Mouse (Mus musculus) hindbrain, embryonic 14.5 days (tissue): ENCODE measurements around the gene Miga1. TPM values are rescaled to one million over a fixed set of nuclear protein-coding genes. Genes with fewer than 3 reads are reported as not detected.
"Not testable (repeated sequence)": the region's sequence is repeated elsewhere in the genome, so short reads cannot be mapped to it uniquely, and the experiment has no call there.

ENCODE experiments used
- ATAC-seq: fragments of 200-750 bp; cut with Nextera tagmentation; 2 replicates; pipeline ENCODE4 v1.8.0; 2017; ENCODE audit warnings: moderate number of reproducible peaks, mild to moderate bottlenecking, moderate TSS enrichment, moderate library complexity; ENCODE audit not compliant: low FRiP score
- DNase-seq: peaks from one replicate; pipeline ENCODE4 v3.0.0-alpha.2; 2015; ENCODE audit warnings: low spot score
- H3K27ac ChIP-seq: fragments of 300-500 bp; sonication (generic); 2 replicates; pipeline ENCODE4 v1.5.1; 2014; ENCODE audit warnings: mild to moderate bottlenecking, moderate library complexity
- H3K27me3 ChIP-seq: fragments of 300-500 bp; sonication (generic); 2 replicates; pipeline ENCODE4 v1.6.1; 2014; ENCODE audit warnings: mild to moderate bottlenecking, low read length, mixed read lengths; ENCODE audit not compliant: control insufficient read depth, insufficient read depth
- H3K36me3 ChIP-seq: fragments of 300-500 bp; sonication (generic); replicated peaks from 2 replicates; pipeline ENCODE4 v1.6.1; 2014; ENCODE audit not compliant: control insufficient read depth, insufficient read depth
- H3K4me1 ChIP-seq: fragments of 300-500 bp; sonication (generic); replicated peaks from 2 replicates; pipeline ENCODE4 v1.6.1; 2014; ENCODE audit warnings: antibody characterized with exemption, low read length, mixed read lengths; ENCODE audit not compliant: control insufficient read depth, insufficient read depth
- H3K4me2 ChIP-seq: fragments of 300-500 bp; sonication (generic); replicated peaks from 2 replicates; pipeline ENCODE4 v1.6.1; 2014; ENCODE audit warnings: mild to moderate bottlenecking, moderate library complexity
- H3K4me3 ChIP-seq: fragments of 300-500 bp; sonication (generic); replicated peaks from 2 replicates; pipeline ENCODE4 v1.5.1; 2014; ENCODE audit warnings: mild to moderate bottlenecking, low read length
- H3K9ac ChIP-seq: fragments of 300-500 bp; sonication (generic); 2 replicates; pipeline ENCODE4 v1.6.1; 2014
- H3K9me3 ChIP-seq: fragments of 300-500 bp; sonication (generic); 2 replicates; pipeline ENCODE4 v1.6.1; 2016; ENCODE audit warnings: low read length; ENCODE audit not compliant: control insufficient read depth
- WGBS: fragments of 180-500 bp; shearing (Covaris S2); extraction: QIAGEN DNeasy Blood & Tissue Kit; methylation state at CpG from one replicate; pipeline ENCODE4 v1.1.7; 2014; 5-methylcytosine and 5-hydroxymethylcytosine counted together
- polyA plus RNA-seq: library from polyadenylated mRNA; unstranded; fragments of >200 nt; fragmentation: Nextera tagmentation; extraction: Ambion mirVana; gene quantifications from 2 replicates; pipeline ENCODE4 v1.2.1, GENCODE M21; 2014

The Miga1 gene
- polyA plus RNA-seq, 1 experiment from 2014 or later: 18.9 TPM

- H3K9me3 ChIP-seq: no peaks in the 10 kb centered on the region
- peak overlapping the region; percentile 67 for H3K9ac ChIP-seq
- H3K4me1 ChIP-seq: peaks cover 7% of the 10 kb centered on the region; the same call in 1 of the 2 replicates
- H3K36me3 ChIP-seq: no peaks in the 10 kb centered on the region
- no peak overlapping the region for H3K27ac ChIP-seq
- peaks cover 29% of the 10 kb centered on the region for H3K27me3 ChIP-seq
- ATAC-seq: peak; percentile 68
- peak overlapping the region; percentile 100 for H3K4me2 ChIP-seq
- WGBS: under 1% methylated on average over 59 of the region's 63 CpGs
- H3K4me3 ChIP-seq: peak overlapping the region; percentile 51
- peak; percentile 47 for DNase-seq
These were observed 74.7 kb downstream of the Miga1 start for GRCm38 (mm10) chr3:152265351-152266035.

GRCm38 (mm10) chr3:152264830-152265229 lies 75.4 kb downstream of the Miga1 start:
- H3K27ac ChIP-seq: no peak overlapping the region
- WGBS: 15% methylated on average over 12 of the region's 12 CpGs

GRCm38 (mm10) chr3:152264374-152264773 lies 75.8 kb downstream of the Miga1 start:
- WGBS: 40% methylated on average over 10 of the region's 10 CpGs
- Histone ChIP-seq H3K4me2 (no peak overlapping the region), H3K9ac (no peak overlapping the region), H3K9me3 (no peaks in the 10 kb centered on the region), H3K4me3 (no peak overlapping the region), H3K36me3 (no peaks in the 10 kb centered on the region), H3K27me3 (peaks cover 29% of the 10 kb centered on the region), H3K27ac (no peak overlapping the region), H3K4me1 (peaks cover 7% of the 10 kb centered on the region; the same call in 1 of the 2 replicates)
- ATAC-seq (no peak), DNase-seq (no peak)

More at GRCm38 (mm10) chr3:152264830-152265229, 75.4 kb downstream of the Miga1 start:
- Histone ChIP-seq H3K27me3 (peaks cover 29% of the 10 kb centered on the region), H3K9me3 (no peaks in the 10 kb centered on the region), H3K36me3 (no peaks in the 10 kb centered on the region), H3K4me3 (peak overlapping the region; percentile 51), H3K9ac (peak overlapping the region; percentile 67; the same call in 1 of the 2 replicates), H3K4me1 (peaks cover 7% of the 10 kb centered on the region; the same call in 1 of the 2 replicates), H3K4me2 (peak overlapping the region; percentile 100)
- ATAC-seq (no peak), DNase-seq (no peak)

GRCm38 (mm10) chr3:152261948-152262347 lies 78.3 kb downstream of the Miga1 start:
- H3K9me3 ChIP-seq: no peaks in the 10 kb centered on the region

GRCm38 (mm10) chr3:152261436-152261835 lies 78.8 kb downstream of the Miga1 start:
- H3K36me3 ChIP-seq: no peaks in the 10 kb centered on the region

More at GRCm38 (mm10) chr3:152261948-152262347, 78.3 kb downstream of the Miga1 start:
- H3K4me2 ChIP-seq: no peak overlapping the region
- peaks cover 7% of the 10 kb centered on the region; the same call in 1 of the 2 replicates for H3K4me1 ChIP-seq
- peaks cover 29% of the 10 kb centered on the region for H3K27me3 ChIP-seq
- H3K9ac ChIP-seq: no peak overlapping the region
- 25% methylated on average over 8 of the region's 8 CpGs for WGBS
- H3K27ac ChIP-seq: no peak overlapping the region
- ATAC-seq (no peak), DNase-seq (no peak)
- no peak overlapping the region for H3K4me3 ChIP-seq
- H3K36me3 ChIP-seq: no peaks in the 10 kb centered on the region

GRCm38 (mm10) chr3:152260362-152260761 lies 79.8 kb downstream of the Miga1 start:
- Histone ChIP-seq H3K4me3 (no peak overlapping the region), H3K36me3 (no peaks in the 10 kb centered on the region), H3K27ac (no peak overlapping the region), H3K4me1 (peaks cover 6% of the 10 kb centered on the region; the same call in 1 of the 2 replicates), H3K9ac (no peak overlapping the region), H3K27me3 (peaks cover 21% of the 10 kb centered on the region), H3K9me3 (no peaks in the 10 kb centered on the region), H3K4me2 (no peak overlapping the region)
- no peak for DNase-seq
- 97% methylated on average over 1 of the region's 1 CpGs for WGBS
- no peak for ATAC-seq

More at GRCm38 (mm10) chr3:152261436-152261835, 78.8 kb downstream of the Miga1 start:
- 55% methylated on average over 8 of the region's 8 CpGs for WGBS
- Histone ChIP-seq H3K9ac (no peak overlapping the region), H3K9me3 (no peaks in the 10 kb centered on the region), H3K27ac (no peak overlapping the region), H3K27me3 (peaks cover 26% of the 10 kb centered on the region), H3K4me2 (no peak overlapping the region), H3K4me3 (no peak overlapping the region), H3K4me1 (peaks cover 7% of the 10 kb centered on the region; the same call in 1 of the 2 replicates)
- ATAC-seq (no peak), DNase-seq (no peak)

- H3K4me3 ChIP-seq, H3K4me2 ChIP-seq, H3K36me3 ChIP-seq, H3K27ac ChIP-seq, H3K4me1 ChIP-seq, H3K9me3 ChIP-seq, H3K9ac ChIP-seq: not testable (repeated sequence)
- 47% methylated on average over 8 of the region's 9 CpGs for WGBS
- peak; percentile 83 for DNase-seq
- ATAC-seq: peak; percentile 37; the same call in 1 of the 2 replicates
- peaks cover 11% of the 10 kb centered on the region; the same call in 1 of the 2 replicates for H3K27me3 ChIP-seq
These were observed 80.8 kb downstream of the Miga1 start for GRCm38 (mm10) chr3:152259409-152259808.

GRCm38 (mm10) chr3:152257528-152257927 lies 82.7 kb downstream of the Miga1 start:
- H3K27ac ChIP-seq: no peak overlapping the region
- no peak overlapping the region for H3K9ac ChIP-seq
- no peaks in the 10 kb centered on the region for H3K4me1 ChIP-seq
- no peak overlapping the region for H3K4me2 ChIP-seq
- WGBS: 90% methylated on average over 3 of the region's 3 CpGs
- no peaks in the 10 kb centered on the region for H3K9me3 ChIP-seq
- no peak for ATAC-seq
- H3K36me3 ChIP-seq: no peaks in the 10 kb centered on the region
- no peaks in the 10 kb centered on the region for H3K27me3 ChIP-seq
- H3K4me3 ChIP-seq: no peak overlapping the region
- DNase-seq: no peak

- Histone ChIP-seq H3K36me3 (no peaks in the 10 kb centered on the region), H3K27me3 (no peaks in the 10 kb centered on the region), H3K4me2 (no peak overlapping the region), H3K9me3 (no peaks in the 10 kb centered on the region), H3K4me3 (no peak overlapping the region), H3K4me1 (no peaks in the 10 kb centered on the region), H3K9ac (no peak overlapping the region), H3K27ac (no peak overlapping the region)
- 100% methylated on average over 1 of the region's 1 CpGs for WGBS
- DNase-seq: no peak
- no peak for ATAC-seq
These were observed 89.7 kb downstream of the Miga1 start for GRCm38 (mm10) chr3:152250487-152250886.
